Mouse (Mus musculus): ENCODE measurements around the gene Gm20388.

DNA sequence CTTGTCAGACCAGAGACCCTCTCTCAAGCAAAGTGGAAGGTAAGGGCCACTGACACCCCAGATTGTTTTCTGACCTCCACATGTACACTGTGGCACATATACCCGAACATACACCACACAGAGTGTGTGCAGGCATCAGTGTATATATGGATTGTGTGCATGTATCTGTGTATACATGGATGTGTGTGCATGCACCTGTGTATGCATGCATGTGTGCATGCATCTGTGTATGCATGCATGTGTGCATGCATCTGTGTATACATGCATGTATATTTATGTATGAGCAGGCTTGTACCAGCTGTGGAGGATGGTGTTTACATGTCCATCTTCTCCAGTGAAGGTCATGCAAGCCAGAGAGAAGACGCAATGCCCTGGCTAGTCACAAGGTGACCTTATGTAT lies 2751.3 kb downstream of the Gm20388 start:
- TF ChIP-seq POLR2A (IDR thresholded peaks at IDR 0.05; ENCODE audit: low read depth, low read length) (no peak), CTCF (conservative IDR thresholded peaks at IDR 0.05; ENCODE audit: insufficient read depth, insufficient read length, low read depth, low read length) (no peak)

Data from kidney, adult 2 months (tissue).